Mouse (Mus musculus) layer of hippocampus, adult 2 months (tissue): ENCODE data around the gene Rgs9bp. TPM values are rescaled to one million over a fixed set of nuclear protein-coding genes. Genes with fewer than 3 reads are reported as not detected.
"Not testable (repeated sequence)": the region's sequence is repeated elsewhere in the genome, so short reads cannot be mapped to it uniquely, and the experiment has no call there.

Source experiments
- DNase-seq, 2 experiments: peaks; one replicate each; pipeline ENCODE4 v3.0.0; 2022; ENCODE audit warnings: low spot score in 2 of 2
- H3K27ac ChIP-seq: fragments of 200-600 bp; 2 replicates; pipeline ENCODE4 v1.8.1; 2022
- H3K4me3 ChIP-seq: fragments of 200-600 bp; 2 replicates; pipeline ENCODE4 v1.8.1; 2022; ENCODE audit warnings: mild to moderate bottlenecking
- CTCF ChIP-seq: fragments of 200-600 bp; conservative IDR thresholded peaks from 2 replicates; pipeline ENCODE4 v1.8.1; 2022; ENCODE audit warnings: antibody characterized with exemption, mild to moderate bottlenecking, moderate library complexity
- total RNA-seq, 2 experiments: library from RNA; stranded (reverse); gene quantifications; 2 replicates each; pipeline ENCODE4 v1.2.3; 2021

The Rgs9bp gene
- total RNA-seq, 2 experiments from 2014 or later, result 0.34 to 0.51 TPM

DNA sequence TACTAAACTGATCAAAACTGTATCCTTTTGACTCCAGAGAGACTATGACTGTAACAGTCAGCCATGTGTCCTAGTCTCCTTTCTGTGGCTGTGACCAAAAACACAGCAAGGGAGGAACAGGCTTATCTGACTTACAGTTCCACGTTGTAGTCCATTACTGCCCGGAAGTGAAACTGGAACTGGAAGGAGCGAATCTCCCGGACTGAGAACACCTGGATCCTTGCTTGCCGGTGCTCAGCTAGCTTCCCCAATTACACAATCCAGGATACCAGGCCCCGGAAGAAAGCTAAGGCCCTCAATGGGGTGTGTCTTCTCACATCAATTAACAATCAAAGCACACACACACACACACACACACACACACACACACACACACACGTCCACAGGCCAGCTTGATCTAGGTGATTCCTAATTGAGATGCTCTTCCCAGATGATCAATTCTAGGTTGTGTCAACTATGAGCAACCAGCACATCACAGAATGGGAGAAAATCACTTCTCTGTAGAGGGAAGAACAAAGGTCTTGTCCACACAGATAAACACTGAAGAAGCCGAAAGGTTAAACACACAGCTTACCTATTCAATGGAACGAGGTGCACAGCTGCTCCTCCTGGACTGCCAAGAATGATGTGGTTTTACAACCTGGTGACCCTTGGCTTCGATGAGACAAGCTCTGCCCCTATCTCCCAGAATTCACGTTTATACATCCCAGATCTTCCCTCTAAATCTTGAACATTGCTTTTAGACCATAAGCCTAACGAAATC lies 49.5 kb downstream of the Rgs9bp start:
- TF ChIP-seq CTCF, result no peak
- no peak overlapping the region for H3K27ac ChIP-seq
- no peak overlapping the region for H3K4me3 ChIP-seq
- DNase-seq, result no peak

DNA sequence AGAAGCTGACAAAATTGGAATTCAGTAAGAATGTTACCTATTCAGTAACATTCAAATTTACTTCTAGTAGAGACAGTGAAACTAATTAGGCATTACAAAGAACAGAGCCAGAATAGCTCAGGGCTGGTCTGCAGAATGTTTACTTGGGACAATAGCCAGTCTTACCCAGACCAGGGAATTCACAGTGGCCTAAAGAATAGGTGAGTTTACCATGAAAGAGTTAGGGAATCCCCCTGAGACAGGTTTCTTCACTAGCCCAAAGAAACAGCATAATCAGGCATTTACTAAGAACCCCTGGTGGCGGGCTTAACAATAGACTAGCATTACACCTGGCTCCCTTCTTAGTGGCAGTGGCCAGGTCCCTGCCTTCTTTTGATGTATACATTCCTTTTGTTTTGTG lies 54.8 kb downstream of the Rgs9bp start:
- DNase-seq, H3K4me3 ChIP-seq, H3K27ac ChIP-seq: not testable (repeated sequence)

DNA sequence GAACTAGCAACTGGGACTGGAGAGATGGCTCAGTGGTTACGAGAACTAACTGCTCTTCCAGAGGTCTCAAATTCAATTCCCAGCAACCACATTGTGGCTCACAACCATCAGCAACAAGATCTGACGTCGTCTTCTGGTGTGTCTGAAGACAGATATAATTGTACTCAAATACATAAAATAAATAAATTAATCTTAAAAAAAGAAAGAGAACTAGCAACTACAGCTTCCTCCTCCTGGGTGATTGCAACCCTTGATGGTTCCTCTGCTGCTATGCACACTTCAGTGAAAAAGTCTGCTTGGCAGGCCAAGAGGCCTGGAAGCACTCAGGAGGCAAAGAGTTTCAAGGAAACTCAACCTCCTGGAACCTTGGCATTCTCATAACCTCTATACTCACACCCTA lies 55.4 kb downstream of the Rgs9bp start:
- TF ChIP-seq CTCF, result no peak
- no peak overlapping the region for H3K27ac ChIP-seq
- no peak for DNase-seq
- H3K4me3 ChIP-seq, result no peak overlapping the region

Other genes starting within 250 kb of the Rgs9bp start
- gene Faap24, start 188.7 kb downstream of the Rgs9bp start, total RNA-seq, result 1 to 10 TPM; 5.6 to 6.1 TPM
- gene Cep89, start 188.5 kb downstream of the Rgs9bp start, total RNA-seq, result 10 to 100 TPM; 18.6 to 22.1 TPM
- gene Slc7a9, start 136.8 kb downstream of the Rgs9bp start, total RNA-seq, result not detected
- gene Tdrd12, start 47.8 kb downstream of the Rgs9bp start, total RNA-seq, result under 1 TPM; 0.64 to 0.74 TPM
- 10 to 100 TPM; 65.1 to 67.3 TPM for gene Nudt19, start 29.3 kb downstream of the Rgs9bp start, total RNA-seq
- 10 to 100 TPM; 35.8 to 44.2 TPM for gene Ankrd27, start 662 bp upstream of the Rgs9bp start, total RNA-seq
- 10 to 100 TPM; 71.8 to 72.4 TPM for gene Pdcd5, start 61.9 kb upstream of the Rgs9bp start, total RNA-seq
- 10 to 100 TPM; 80.3 to 84.7 TPM for gene Dpy19l3, start 168.9 kb upstream of the Rgs9bp start, total RNA-seq
- 10 to 100 TPM; 32.7 to 38.6 TPM for gene Zfp507, start 217.4 kb upstream of the Rgs9bp start, total RNA-seq